Mouse (Mus musculus): ENCODE measurements around the gene Sema3e.

DNA sequence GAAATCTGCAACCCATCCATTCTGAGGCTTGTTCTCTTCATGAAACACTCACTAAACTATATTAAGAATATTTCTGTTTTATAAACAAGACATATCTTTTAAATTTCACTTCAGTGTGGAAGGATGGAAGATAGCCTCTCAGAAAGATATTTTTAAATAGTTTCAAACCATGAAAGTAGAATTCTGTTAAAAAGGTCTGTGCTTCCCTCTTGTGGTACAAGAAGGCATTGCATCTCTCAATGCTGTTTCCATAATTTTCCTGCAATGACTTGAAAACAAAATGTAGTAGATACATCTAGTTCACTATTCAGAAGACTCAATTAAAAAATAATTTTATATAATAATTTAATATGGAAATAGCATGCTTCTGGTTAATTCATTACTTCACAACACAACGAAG, 228.3 kb downstream of the Sema3e start:
- TF ChIP-seq CTCF (IDR thresholded peaks at IDR 0.05; ENCODE audit: low read depth, low read length) (no peak), POLR2A (IDR thresholded peaks at IDR 0.05; ENCODE audit: borderline replicate concordance, low read depth, low read length) (no peak)
